Mouse (Mus musculus): ENCODE results near the gene Blm.

GRCm38 (mm10) chr7:80414303-80414855 lies 120.5 kb downstream of the Blm start:
- TF ChIP-seq CTCF (IDR thresholded peaks at IDR 0.05; ENCODE audit: low read depth): no peak
- TF ChIP-seq EP300 (IDR thresholded peaks at IDR 0.05; ENCODE audit: low read depth): no peak
